Mouse (Mus musculus) common myeloid progenitor, adult 5-6 weeks (primary cell): ENCODE measurements at regions not wholly inside any gene's neighbourhood (a gene's known extent, or its start where the extent isn't known, plus 50 kb on each side); places are given as distances from the start of the nearest gene placed in this dataset.
A peak's percentile ranks its signal among the peaks of the same experiment; 100 is the strongest.

Experiments used
- ATAC-seq: replicated peaks from 2 replicates; pipeline ENCODE4 v1.8.0; 2016; ENCODE audit warnings: low read depth, mild to moderate bottlenecking, moderate TSS enrichment, inconsistent platforms; ENCODE audit not compliant: poor library complexity, severe bottlenecking

DNA sequence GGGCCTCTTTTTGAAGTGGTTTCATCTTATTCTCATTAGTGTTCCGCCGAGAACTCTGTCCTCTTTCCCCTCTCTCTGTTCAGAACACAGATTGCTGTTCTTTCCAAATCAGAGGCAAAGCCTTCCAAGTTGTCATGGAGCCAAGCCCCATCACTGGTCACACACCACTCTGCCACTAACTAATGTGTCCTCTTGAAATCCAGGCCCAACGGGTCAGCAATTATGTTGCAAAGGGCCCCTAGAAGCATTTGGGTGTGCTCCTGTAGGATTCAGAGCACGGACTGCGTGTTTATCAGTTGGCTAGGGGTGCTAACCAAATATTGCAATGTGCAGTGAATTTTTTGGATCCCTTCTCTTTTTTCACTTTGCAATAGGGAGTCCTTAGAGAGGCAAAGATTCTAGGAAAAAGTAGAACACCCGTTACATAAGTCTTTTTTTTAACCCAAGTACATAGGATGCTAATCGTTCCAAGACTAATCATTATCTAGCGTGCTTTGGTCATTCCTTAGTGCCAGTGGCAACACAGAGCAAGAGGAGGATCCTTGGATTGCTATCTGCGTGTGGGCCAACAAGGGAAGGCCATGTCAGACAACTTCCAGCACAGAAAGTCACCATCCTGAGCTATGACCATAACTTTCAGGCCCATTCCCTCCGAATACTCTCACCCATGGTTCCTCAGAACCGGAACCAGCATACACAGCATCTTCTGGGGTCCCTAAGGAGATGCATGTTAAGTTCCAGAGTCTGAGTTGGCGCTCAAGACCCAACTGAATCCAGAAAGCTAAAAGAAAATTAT, 99.8 kb upstream of the Cd180 start:
- no peak for ATAC-seq

DNA sequence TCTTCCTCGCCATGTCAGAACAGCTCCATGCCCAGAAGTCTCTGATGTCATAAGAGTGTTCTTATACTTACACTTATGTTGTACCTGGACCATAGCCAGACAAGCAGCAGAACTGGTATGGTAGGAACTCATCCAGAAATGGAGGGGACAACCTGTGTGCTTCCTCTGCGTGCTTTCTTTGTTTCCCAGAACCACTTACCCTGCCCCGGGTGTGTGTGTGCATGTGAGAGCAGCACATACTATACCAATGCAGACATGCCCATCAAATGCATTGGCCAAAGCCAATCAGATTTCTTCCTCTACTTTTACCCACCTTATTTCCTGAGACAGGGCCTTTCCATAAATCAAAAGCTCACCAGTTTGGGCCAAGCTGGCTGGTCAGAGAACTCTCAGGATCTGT, 99.2 kb upstream of the Cd180 start:
- no peak for ATAC-seq

DNA sequence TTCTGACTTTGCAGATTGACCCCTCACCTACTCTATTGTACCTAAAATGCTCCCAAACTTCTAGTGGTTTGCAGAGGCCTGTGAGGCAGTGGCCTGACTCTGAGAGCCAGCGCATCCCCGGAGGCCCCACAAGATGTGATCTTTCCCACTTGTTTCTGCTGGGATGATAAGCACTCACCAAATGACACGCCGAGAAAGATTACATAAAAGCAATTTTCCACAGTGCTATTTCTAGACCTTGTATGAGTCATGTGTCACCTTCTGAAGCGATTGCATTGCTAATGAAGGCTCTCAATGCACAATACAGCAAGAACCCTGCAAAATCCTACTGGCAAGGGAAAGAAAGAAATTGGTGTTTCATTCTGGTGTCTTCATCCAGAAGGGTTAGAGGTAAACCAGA, 97.8 kb upstream of the Cd180 start:
- no peak for ATAC-seq

DNA sequence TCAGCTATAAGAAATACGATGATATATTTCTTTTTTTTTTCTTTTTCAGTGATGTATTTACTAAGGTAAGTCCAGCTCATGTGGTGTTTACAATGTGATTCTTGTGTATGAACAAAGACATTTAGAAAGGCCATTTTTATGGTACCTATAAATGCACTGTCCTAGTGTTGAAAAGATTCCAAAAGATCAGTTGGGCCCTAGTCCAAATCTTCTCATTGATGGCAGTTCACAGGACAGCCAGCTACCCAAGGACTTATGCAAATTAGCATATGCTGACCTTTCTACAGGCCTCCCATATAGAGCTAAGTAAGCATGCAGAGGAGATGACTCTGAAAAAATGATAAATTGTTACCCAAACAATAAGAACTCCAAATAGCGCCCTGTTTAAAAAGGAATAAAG, 97.3 kb upstream of the Cd180 start:
- ATAC-seq = no peak

DNA sequence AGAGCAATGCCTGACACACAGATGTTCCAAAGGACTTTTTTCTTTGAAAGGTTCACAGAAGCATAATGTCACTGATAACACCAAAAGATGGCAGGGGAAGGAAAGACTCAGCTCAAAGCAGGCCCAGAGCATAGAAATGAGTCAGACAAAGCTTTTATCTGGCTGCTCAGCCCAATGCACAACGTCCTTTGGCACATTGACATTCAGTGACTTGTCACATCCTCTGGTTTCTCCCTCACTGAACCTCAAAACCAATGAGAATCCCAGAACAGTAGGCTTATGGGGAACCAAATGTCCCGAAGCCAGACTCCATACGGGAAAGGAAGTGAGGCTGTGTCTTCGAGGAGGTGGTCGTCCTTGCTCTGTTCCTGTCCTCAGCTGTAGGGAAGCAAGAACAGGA, 95.2 kb upstream of the Cd180 start:
- no peak for ATAC-seq

DNA sequence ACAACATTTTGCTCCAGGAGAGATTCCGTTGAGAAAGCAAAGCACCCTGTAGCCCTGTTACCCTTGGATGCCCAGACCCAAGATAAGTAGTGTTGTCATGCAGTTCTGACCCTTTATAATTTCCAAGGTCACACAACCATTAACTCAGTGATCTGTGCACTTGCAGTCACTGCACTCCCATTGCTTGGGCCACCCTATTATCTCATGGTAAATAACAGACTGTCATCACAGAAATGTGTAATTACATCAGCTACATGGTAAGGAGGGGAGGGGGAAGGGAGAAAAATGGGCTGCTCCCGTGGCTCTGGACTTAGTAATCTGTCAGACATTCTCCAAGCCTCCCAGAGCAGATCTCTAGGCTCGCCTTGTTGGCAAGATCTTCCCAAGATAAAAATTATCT, 93.8 kb upstream of the Cd180 start:
- no peak for ATAC-seq

DNA sequence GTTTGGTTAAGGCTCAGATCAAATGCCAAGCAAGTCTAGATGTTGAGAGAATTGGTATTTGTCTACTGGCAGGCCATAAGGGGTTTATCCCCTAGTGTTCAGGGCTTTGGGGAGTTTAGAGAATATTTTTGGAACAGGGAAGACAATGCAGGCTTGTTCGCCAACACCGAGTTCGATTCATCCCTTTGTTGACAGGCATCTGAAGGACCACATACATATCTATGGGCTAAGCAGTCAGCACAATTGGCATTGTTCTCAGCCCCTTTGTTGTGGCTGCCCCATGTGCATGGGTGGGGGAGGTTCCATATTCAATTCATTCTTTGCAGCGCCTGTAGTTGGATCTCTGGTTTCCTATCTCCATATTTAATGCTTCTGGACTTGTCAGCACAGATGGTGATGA, 93.3 kb upstream of the Cd180 start:
- no peak for ATAC-seq

DNA sequence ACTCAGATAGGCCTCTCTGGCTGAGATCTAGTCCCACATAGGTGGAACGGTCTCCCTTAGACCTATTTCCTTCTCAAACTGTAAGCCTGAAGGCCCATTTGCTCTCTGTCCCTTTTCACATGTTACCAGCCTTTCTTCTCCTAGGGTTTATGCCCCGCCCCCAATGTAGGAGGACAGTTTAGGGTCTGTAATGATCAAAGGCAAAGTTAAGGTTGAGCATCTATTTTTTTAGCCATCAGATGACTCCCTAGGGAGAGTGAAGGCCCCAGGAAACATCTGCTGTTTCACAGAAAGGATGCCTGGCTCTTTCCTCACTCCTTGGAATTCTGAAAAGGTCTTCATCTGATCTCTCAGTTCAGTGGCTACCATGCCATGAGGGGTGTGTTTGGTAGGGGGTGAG, 68.9 kb upstream of the Cd180 start:
- no peak for ATAC-seq

DNA sequence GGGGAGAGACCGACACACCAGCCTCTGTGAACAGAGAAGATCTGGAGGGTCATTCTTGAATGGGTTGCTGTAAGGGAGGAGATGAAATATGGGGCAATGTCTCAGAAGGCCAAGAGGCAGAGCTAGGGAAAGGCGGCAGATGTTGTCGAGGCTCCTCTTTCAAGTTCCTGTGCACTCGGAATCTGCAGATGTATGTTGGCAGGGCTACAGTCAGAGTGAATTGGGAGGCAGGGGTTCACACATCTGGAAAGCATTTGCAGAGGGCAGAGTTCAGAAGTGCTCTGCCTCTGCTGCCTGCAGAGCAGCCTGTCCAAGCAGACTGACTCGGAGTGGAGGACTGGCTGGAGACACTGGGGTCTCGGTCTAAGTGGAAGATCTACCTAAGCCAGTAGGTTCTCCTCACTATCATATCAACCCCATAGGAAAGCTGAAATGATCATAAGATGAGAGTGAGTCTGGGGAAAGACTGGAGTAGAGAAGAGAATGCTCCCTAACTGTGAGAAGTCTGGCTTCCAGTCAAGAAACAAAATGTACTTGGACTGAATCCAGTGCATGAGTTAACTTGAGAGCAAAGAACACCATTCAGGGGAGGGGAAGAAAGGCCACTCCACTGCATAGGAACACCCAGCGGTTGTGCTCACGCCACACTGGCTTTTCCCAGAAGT, 68.1 kb upstream of the Cd180 start:
- no peak for ATAC-seq

DNA sequence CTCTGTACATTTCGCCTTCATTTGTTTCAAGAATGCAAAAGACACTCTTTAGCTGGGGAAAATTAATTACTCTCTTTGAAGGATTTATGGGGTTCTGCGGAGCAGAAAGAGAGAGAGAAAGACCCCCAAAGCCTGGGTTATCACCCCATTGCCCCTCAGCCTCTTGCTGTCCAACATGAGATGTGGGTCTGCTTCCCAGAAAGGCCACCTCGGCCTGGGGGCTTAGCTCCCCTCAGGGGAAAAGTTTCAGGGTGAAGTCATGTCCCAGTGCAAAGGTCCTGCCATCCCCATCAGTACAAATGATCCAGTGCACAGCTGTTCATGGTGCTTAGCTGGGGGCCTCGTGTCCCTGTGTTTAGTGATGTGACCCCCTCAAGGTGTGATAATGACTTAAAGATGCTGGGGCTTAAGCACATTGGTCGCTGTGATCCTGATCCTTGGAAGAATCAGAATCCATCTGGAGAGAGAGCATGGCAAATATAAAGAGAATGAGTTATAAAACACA, 67.5 kb upstream of the Cd180 start:
- ATAC-seq = no peak

DNA sequence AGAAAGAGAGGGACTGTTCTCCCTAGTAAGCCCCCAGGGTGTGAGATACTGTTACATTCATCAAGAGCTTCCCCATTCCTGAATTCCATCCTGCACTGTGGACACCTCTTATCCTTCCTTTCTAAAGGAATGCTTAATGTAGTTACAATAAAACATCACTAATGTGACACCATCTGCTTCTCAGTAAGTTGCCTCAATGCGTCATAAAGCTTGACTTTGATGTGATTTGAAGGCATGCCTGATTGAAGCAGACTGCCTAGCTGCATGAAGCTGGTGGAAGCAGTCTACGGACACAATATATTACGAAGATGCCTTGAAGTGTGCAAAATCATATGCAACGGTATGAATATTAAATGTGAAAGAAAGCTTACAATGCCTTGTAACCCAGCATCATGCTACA, 65.6 kb upstream of the Cd180 start:
- ATAC-seq = no peak

DNA sequence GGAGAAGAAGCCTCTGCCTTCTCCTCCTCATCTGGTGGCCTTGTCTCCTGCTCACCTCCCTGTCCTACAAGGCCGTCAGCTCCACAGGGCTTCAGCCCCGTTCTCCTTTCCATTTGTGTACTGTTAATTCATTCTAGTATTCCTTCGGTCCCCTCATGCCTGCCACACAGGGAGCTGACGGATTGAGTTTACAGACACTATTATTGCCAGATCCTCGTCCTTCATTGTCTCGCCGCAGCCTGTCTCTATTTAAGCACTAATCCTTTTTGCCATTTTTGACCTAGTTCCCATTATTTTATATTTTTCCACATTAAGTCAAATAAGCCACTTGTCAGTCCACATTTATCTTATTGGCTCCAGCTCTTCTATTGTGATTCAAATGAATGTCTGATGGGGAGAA, 64.2 kb upstream of the Cd180 start:
- ATAC-seq = no peak

DNA sequence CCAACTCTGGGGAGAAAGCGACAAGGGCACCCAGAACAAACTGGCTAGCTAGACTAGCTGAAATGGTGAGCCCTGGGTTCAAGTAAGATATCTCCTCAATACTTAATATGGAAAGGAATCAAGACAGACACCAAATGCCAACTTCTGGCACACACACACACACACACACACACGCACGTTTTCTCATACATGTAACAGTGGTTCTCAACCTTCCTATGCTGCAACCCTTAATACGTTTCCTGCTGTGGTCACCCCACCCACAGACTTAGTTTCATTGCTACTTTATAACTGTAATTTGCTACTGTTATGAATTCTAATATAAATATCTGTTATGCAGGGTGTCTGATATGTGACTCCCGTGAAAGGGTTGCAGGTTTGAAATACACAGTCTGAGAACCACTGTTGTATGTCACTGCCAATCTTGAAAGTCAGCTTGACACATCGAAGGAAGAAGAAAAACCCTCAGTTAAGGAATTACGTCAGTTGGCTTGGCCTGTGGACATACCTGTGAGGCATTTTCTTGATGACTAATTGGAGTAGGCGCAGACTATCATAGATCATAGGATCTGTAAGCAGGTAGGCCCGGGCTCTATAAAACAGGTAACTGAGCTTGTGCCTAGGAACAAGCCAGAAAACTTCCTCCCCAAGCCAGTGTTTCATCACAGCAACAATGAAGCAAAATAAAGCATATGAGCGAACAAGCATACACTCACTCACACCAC, 59.0 kb upstream of the Cd180 start:
- ATAC-seq = 0 out of 2 replicates have a peak, but pooled peaks have one; percentile 47

DNA sequence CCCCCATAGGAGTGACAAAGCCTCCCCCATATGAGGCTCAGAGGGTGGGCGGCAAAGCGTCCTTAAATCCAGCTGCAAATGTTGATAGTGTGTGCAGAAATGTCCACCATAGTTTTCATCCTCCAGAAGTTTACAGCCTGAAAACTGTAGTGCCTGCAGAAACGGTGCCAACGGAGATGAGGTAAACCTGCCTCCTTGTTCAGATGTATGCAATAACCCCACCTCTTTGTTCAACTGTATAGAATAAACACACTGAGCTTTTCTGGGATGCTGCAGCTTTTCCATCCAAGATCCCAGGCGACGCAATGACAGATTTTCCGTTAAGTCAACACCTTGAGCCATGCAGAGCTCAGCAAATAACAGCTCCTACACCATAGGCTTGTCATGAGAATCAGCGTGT, 57.3 kb upstream of the Cd180 start:
- no peak for ATAC-seq

DNA sequence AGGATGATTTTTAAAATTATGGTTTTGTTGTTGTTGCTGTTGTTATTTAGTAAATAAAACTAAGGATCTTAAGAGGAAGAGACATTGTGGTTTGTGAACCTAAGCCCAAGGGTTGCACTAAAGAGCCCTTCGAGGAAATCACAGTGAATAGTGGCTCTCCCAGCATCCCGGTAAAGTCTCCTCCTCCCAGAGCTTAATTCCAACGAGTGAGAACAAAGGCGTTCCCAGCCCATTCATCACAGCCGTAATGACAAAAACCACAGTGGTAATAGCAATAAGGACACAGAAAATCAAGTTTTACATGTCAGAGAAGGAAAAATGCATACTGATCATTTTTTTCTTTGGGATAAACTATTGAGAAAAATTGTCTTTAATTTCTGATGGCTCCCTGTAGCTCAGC, 56.3 kb upstream of the Cd180 start:
- no peak for ATAC-seq

DNA sequence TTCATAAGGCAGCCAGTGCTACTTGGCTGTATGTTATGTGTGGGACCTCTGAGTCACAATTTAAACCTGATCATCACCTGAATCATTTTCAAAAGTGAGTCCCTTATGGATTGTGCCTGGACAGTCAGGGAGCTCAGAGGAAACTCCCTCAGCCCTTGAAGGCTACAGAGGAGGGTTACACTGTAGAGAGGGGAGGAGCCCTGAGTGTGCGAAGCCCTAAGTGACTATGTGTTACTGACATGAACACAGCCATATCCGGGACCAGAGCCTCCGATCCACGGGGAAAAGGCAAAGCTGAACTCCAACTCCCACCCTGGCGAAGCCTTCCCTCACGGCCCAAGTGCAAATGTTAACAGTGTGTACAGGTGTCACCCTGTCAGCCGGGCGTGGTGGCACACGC, 53.7 kb upstream of the Cd180 start:
- ATAC-seq = no peak

DNA sequence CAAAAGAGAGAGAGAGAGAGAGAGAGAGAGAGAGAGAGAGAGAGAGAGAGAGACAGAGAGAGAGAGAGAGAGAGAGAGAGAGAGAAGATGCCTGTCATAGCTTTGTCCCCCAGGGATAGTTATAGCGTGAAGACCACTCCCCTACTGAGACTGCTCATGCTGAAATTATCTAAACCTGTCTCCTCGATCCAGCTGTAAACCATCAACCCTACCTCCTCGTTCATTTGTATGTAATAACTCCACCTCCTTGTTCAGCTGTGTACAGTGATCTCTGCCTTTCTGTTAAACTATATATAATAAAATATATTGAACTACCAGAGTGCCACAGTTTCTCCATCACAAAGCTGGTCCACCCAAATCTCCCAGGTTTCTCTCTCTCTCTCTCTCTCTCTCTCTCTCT, 53.2 kb upstream of the Cd180 start:
- ATAC-seq = no peak
